Mouse (Mus musculus) forebrain, embryonic 12.5 days (tissue): Measurements from ENCODE around the gene Ercc8. TPM values are rescaled to one million over a fixed set of nuclear protein-coding genes. Genes with fewer than 3 reads are reported as not detected.

Experiments used
- polyA plus RNA-seq: library from polyadenylated mRNA; unstranded; fragments of >200 nt; fragmentation: Nextera tagmentation; extraction: Ambion mirVana; gene quantifications from 2 replicates; pipeline ENCODE4 v1.2.1, GENCODE M21; 2016

Ercc8 gene
- polyA plus RNA-seq, 1 experiment from 2014 or later: 23.0 TPM

Other genes starting within 250 kb of the Ercc8 start
- 52.3 and 54.4 TPM in 2 replicates for gene Smim15, start 114.3 kb upstream of the Ercc8 start, polyA plus RNA-seq
- 96.1 and 99.3 TPM in 2 replicates for gene Ndufaf2, start 108 bp upstream of the Ercc8 start, polyA plus RNA-seq
- gene Elovl7, start 55.7 kb downstream of the Ercc8 start, polyA plus RNA-seq: 0.57 and 1.3 TPM in 2 replicates
- 18.2 and 22.6 TPM in 2 replicates for gene Depdc1b, start 157.6 kb downstream of the Ercc8 start, polyA plus RNA-seq